Mouse (Mus musculus) kidney, adult 18-20 months (tissue): ENCODE data around the gene Pcolce.
"Not testable (repeated sequence)": the region's sequence is repeated elsewhere in the genome, so short reads cannot be mapped to it uniquely, and the experiment has no call there.

Experiments
- DNase-seq: peaks from one replicate; pipeline ENCODE4 v3.0.0; 2021

The Pcolce gene

DNA sequence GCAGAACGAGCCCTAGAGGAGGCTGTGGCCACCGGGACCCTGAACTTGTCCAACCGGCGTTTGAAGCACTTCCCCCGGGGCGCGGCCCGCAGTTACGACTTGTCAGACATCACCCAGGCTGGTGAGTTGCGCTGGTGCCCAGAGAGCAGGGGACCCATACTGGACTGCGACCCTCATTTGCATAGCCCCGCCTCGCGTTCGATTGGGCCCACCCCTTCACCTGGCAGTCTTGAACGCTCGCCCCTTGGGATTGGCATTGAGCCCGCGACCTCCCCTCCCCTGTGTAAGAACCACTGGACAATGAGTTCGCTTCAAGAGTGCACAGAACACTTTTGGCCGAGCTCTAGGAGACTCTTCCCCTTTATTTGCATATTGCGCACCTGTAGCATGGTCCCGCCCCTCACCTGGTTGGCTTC is 15.7 kb upstream of the Pcolce start:
- peak; percentile 82 for DNase-seq

DNA sequence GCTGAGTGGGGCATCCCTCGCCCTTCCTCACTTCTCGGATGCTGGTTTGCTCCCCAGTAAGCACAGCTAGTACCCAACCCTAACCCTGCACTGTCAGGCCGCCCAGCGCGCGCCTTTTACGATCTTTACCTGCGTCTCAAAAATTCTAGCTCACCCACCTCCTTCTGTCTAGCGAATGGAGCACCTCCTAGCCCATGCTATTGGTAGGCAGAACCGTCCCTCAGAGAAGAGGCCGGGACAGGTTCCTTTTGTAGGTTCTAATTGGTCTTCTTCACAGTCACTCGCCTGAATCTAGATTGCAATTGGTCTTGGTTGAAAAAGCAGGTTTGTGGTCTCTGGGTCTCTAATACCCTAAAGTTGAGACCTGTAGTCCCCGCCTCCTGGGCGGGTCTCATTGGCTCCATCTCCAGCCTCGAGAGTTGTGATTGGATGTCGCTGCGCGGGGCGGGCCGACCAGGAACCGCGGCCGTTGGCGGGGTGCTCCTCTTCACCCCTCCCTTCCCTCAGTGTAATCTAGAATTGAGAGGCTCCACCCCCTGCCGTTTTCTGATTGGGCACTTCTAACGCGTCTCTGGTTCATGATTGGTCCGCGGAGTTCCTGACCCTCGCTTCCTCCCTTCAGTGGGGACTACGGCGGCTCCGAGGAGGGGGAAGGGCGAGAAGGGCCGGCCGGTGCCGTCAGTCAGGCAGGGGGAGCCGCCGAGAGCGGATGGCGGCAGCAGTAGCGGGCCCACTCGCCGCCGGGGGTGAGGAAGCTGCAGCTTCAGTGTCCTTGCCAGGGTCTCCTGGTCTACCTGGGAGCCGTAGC is 15.1 kb upstream of the Pcolce start, which contains the start of the genes Fbxo24, Lrch4 and Gm20605:
Gene Fbxo24, minus strand, starts transcription at position 505 of the 808 bp plus-strand sequence.
Gene Lrch4, plus strand, starts transcription at position 624 of the 808 bp plus-strand sequence.
Gene Gm20605, plus strand, starts transcription at position 678 of the 808 bp plus-strand sequence.
- DNase-seq, result peak; percentile 98

DNA sequence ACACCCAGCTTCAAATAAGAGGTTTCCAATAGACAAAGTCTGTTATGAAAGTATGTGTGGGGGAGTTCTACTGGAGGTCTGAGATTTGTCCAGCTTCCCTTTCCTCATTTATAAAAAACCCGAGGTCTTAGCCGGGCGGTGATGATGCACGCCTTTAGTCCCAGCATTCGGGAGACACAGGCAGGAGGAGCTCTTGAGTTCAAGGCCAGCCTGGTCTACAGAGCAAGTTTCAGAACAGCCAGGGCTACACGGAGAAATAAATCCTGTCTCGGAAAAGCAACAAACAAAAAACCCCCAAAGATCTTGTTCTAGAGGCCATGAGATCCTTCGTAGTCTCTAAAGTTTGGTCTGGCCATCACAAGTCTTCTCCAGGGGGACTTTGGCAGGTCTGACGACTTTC is 14.4 kb upstream of the Pcolce start:
- DNase-seq, result peak; percentile 51

GRCm38 (mm10) chr5:137623937-137624530 is 10.4 kb upstream of the Pcolce start:
- DNase-seq, result no peak

- no peak for DNase-seq
Measured at GRCm38 (mm10) chr5:137615347-137615746, 1.8 kb upstream of the Pcolce start.

GRCm38 (mm10) chr5:137614921-137615320 is 1.3 kb upstream of the Pcolce start:
- DNase-seq, result not testable (repeated sequence)

DNA sequence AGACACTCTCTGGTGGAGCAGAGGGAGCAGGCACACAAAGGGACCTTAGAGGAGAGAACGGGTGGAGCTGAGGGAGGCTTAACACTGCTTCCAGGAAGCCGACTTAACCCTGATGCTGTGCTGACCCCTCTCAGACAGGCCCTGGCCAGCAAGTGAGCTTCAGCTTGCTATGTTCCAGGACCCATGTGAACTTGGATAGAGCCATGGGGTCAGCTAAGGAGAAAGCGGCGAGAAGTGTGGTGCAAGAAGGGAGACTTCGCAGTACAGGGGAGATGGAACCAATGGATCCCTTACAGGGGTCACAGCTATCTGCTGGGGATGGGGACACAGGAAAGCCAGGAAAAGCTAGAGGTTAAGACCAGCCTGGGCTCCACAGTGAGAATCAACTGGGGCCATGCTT is 508 bp downstream of the Pcolce start:
- DNase-seq, result no peak

DNA sequence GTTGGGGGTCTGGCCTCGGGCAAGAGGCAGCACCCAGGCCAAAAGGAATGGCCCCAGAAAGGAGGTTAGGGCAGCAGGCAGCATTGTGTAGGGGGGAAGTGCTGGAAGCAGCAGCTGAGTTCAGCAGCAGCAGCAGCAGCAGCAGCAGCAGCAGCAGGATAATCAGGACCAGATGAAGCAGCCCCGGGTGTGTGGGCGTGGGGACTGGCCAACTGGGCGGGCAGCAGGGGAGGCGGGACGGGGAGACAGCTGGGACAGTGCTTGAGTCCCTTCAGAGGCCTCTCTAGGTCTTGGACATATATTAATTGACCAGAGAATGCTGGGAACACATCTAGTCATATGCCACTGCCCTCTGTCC is 2.4 kb downstream of the Pcolce start:
- peak; percentile 44 for DNase-seq

- DNase-seq, result peak; percentile 79
Measured at GRCm38 (mm10) chr5:137610548-137611244, 2.9 kb downstream of the Pcolce start.

DNA sequence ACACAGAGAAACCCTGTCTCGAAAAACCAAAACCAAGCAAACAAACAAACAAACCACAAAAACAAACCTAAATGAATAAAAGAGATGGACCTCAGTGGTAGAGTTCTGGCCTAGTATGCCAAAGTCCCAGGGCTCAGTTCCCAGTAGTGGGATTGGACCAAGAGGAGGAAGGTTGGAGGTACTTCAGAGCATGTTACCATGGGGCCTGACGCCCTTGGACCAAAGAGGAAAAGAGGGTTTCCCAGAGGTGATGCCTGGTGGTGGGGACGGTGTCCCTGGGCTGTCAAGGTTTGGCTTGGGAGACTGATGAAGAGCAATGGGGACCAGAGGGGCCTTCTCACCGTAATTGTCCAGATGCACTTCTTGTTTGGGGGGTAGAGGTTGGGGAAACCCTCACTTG is 3.5 kb downstream of the Pcolce start:
- DNase-seq, result no peak

DNA sequence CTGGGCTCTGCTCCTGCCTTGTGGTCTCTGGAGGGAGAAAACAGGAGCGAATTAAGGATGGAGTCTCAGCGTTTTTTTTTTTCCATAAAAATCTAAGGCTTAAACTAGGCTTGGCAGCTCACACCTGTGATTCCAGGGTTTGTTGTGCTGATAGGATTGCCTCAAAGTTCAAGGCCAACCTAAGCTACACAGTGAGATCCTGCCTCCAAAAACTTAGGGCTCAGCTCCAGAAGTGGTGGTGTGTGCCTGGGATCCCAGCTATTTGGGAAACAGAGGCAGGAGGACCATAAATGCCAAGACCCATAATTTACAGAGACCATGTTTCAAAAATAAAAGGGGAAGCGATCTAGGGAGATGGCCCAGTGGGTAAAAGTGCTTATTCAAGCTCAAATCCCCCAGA is 4.3 kb downstream of the Pcolce start:
- no peak for DNase-seq

DNA sequence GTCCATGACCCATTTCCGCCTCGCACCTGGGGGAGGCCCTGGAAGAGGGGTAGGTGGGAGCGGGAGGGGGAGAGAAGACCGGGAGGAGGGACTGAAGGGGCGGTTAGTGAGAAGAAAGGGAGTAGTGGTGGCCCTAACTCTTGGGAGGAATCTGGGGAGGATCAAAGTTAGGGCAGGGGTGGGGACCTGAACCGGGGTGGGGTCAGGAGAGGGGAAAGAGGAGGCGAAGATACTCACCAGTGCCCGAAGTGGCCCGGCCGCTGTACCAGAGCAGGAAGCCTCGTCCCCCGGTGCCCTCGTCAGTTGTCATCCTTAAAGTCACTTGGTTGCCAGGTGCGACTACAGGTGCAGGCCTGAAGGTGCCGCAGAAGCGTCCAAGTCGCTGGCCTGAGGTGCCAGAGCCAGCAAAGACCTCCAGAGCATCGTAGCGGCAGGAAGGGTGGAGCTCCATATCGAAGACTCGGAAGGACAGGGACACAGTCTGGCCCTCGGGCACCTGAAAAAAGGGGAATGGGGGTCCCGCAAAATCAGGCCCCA is 4.9 kb downstream of the Pcolce start:
- no peak for DNase-seq

- no peak for DNase-seq
Measured at GRCm38 (mm10) chr5:137607860-137608653, 5.5 kb downstream of the Pcolce start.

- peak; percentile 35 for DNase-seq
Measured at GRCm38 (mm10) chr5:137601365-137601729, 12.2 kb downstream of the Pcolce start.

DNA sequence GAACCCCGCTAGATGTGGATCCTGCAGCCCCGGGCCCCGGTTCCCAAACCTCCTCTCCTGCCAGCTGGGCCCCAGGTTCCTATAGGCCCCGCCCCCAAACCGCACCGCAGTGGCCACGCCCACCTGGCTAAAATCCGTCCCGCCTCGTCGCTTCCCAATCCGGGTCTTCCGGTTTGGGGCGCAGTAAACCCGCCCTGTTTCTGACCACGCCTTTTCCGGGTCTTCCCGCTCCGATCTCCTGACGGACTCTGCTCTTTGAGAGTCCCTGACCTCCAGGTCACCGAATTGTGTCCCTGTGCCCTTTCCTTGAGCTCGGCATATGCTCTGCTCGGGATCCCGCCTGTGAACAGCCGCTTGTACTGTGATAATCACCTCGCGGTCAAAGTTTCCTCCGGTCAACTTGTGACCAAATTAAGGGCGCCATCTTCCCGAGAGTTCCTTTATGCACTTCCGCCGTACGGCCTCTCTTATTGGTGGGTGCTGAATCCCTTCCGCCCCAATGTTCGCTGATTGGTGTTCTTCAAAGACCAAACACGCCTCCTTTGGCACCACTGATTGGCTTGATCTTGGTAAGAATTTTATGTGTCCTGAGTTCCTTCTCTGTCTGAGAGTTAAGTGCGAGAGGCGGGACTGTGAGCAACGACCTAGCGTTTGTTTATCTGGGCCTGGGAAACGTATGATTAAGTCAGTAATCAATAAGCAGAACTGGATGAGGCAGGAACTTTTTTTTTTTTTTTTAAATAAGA is 12.8 kb downstream of the Pcolce start, which contains the start of gene Mospd3:
Gene Mospd3, minus strand, starts transcription at position 440 of the 746 bp plus-strand sequence.
- peak; percentile 98 for DNase-seq

GRCm38 (mm10) chr5:137600281-137600618 is 13.3 kb downstream of the Pcolce start:
- DNase-seq, result no peak

GRCm38 (mm10) chr5:137599600-137599999 is 14.0 kb downstream of the Pcolce start:
- peak; percentile 10 for DNase-seq

DNA sequence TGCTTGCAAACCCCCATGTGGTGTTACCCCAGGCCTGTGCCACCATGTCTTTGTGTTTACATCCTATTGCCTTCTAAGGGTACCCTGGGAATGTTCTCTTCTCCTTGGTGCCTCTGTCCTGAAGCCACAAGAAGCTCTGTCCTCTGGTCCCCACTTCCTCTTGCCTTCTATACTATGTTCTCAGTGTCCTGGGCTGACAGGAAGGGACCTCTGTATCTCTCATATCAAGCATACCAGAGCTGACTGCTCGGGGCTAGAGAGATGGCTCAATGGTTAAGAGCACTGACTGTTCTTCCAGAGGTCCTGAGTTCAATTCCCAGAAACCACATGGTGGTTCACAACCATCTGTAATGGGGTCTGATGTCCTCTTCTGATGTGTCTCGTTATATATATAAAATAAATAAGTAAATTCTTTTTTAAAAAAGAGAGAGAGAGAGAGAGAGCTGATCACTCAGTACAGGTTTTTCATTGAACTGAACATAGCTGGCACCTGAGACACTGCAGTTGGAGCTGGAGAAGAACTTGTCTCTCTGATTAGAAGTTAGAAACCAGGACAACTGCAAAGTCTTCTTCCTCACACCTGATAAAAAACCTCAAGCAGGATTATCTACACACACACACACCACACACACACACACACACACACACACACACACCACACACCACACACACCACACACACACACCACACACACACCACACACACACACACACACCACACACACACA is 15.3 kb downstream of the Pcolce start:
- DNase-seq, result no peak

DNA sequence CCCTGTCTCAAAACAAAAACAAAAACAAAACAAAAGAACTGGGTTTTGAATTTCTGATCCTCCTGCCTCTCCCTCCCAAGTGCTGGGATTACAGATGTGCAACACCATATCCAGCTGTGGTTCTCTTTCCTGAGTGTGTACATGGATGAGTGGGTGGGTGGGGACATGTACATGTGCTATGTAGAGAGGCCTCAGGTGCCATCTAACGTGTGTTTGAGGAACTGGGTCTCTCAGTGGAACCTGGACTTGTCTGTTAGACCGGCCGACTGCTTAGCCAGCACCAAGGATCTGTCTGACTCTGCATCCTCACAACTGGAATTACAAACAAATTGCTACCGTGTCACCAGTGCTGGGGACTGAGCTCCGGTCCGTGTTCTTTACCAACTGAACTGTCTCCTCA is 16.0 kb downstream of the Pcolce start:
- DNase-seq, result no peak

- DNase-seq, result peak; percentile 10
Measured at GRCm38 (mm10) chr5:137596601-137597261, 16.9 kb downstream of the Pcolce start.

DNA sequence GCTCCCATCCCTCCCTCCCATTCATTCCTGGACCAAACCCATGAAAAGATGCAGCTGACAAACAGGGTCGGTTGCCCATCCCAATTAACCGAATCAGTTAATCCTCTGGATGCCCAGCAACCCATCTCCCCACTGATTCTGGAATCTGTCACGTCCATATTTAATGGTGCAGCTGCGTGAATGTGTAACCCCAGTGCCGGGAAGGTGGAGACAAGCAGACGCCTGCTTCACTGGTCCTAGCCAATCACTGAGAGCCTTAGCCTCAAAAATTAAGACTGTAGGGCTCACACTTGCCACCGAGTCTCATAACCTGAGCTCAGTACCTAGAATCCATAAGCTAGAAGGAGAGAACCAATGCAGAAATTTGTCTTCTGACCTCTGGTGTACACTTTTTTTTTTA is 17.7 kb downstream of the Pcolce start:
- no peak for DNase-seq
